Mouse (Mus musculus) neural tube, embryonic 13.5 days (tissue): Measurements from ENCODE around the gene Olfr221. TPM values are rescaled to one million over a fixed set of nuclear protein-coding genes. Genes with fewer than 3 reads are reported as not detected.

Experiments
- ATAC-seq: fragments of 200-750 bp; cut with Nextera tagmentation; 2 replicates; pipeline ENCODE4 v1.8.0; 2017; ENCODE audit warnings: low read depth, mild to moderate bottlenecking, moderate TSS enrichment, moderate library complexity
- H3K27ac ChIP-seq: fragments of 300-500 bp; sonication (generic); replicated peaks from 2 replicates; pipeline ENCODE4 v1.5.1; 2015; ENCODE audit warnings: moderate library complexity, mild to moderate bottlenecking, inconsistent platforms
- H3K27me3 ChIP-seq: fragments of 300-500 bp; sonication (generic); 2 replicates; pipeline ENCODE4 v1.6.1; 2015; ENCODE audit warnings: mild to moderate bottlenecking, inconsistent platforms
- H3K36me3 ChIP-seq: fragments of 300-500 bp; sonication (generic); 2 replicates; pipeline ENCODE4 v1.6.1; 2015; ENCODE audit warnings: mild to moderate bottlenecking, inconsistent platforms
- H3K4me1 ChIP-seq: fragments of 300-500 bp; sonication (generic); replicated peaks from 2 replicates; pipeline ENCODE4 v1.6.1; 2015; ENCODE audit warnings: inconsistent platforms
- H3K4me2 ChIP-seq: fragments of 300-500 bp; sonication (generic); 2 replicates; pipeline ENCODE4 v1.6.1; 2015; ENCODE audit warnings: inconsistent platforms, mild to moderate bottlenecking, moderate library complexity
- H3K4me3 ChIP-seq: fragments of 300-500 bp; sonication (generic); 2 replicates; pipeline ENCODE4 v1.5.1; 2015; ENCODE audit warnings: mild to moderate bottlenecking, inconsistent platforms
- H3K9ac ChIP-seq: fragments of 300-500 bp; sonication (generic); 2 replicates; pipeline ENCODE4 v1.6.1; 2015; ENCODE audit warnings: moderate library complexity, mild to moderate bottlenecking, inconsistent platforms
- H3K9me3 ChIP-seq: fragments of 300-500 bp; sonication (generic); 2 replicates; pipeline ENCODE4 v1.6.1; 2016; ENCODE audit warnings: inconsistent platforms
- WGBS: fragments of 180-500 bp; shearing (Covaris S2); methylation state at CpG from one replicate; pipeline ENCODE4 v1.1.7; 2015; 5-methylcytosine and 5-hydroxymethylcytosine counted together
- polyA plus RNA-seq: library from polyadenylated mRNA; unstranded; fragments of >200 nt; fragmentation: Nextera tagmentation; extraction: Ambion mirVana; gene quantifications from 2 replicates; pipeline ENCODE4 v1.2.1, GENCODE M21; 2015

Gene Olfr221
- polyA plus RNA-seq, 1 experiment from 2014 or later: not detected

DNA sequence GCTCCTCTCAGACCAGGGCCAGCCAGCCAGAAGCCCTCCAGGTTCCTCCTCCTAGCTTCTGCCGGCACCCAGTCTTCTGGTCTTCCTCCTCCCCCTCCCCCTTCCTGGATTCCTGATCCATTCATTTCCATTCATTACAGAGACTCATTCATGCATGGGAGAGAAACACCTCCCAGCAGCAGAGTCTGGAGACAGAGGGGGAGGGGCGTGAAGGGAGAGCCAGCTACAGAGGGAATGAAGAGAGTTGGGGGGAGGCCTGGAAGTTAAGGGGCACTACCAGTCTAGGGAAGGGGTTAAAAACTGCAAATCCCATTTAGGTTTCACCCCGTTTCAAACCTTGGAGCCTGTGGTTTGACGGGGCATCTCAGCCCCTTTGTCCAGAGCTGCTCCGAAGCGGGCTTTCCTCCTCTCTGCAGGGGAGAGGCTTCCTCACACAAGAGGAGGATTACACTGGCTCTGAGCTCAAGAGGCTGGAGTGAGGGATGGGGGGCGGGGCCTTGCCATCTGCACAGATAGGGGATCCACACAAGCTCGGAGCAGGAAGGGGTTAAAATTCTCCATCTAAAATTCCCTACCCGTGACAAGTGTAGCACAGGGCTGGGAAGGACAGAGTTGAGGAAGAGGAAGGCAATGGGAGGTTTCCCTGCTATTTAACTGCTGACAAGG, 31.7 kb downstream of the Olfr221 start:
- Histone ChIP-seq H3K4me2 (peak overlapping the region; percentile 72), H3K9me3 (no peaks in the 10 kb centered on the region), H3K27me3 (no peaks in the 10 kb centered on the region), H3K4me3 (peak overlapping the region; percentile 37), H3K9ac (peak overlapping the region; percentile 62), H3K27ac (peak overlapping the region; percentile 98), H3K36me3 (peaks cover 36% of the 10 kb centered on the region), H3K4me1 (peaks cover 81% of the 10 kb centered on the region)
- 0% methylated on average over 9 of the region's 9 CpGs for WGBS
- peak; percentile 74 for ATAC-seq

DNA sequence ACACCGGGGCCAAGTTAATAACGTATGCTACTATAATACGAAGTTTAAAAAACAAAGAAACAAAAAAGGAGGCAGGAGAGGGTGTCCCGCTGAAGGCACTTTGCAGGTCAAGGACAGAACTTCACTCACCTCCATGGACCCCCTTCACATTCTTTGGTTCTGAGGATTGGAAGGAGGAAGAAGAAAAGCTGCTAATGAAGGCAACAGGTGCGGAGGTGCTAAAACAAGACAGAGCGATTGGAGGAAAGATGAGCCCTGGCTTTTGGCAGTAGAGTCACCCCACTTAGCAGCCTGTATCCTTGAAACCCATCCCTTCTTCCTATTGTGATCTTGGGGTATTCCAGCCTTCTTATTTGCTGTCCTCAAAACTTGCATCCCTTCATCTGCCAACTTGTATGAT, 32.4 kb downstream of the Olfr221 start:
- Histone ChIP-seq H3K4me3 (peak overlapping the region; percentile 37), H3K4me1 (peaks cover 82% of the 10 kb centered on the region), H3K27me3 (no peaks in the 10 kb centered on the region), H3K27ac (peak overlapping the region; percentile 98), H3K4me2 (peak overlapping the region; percentile 72), H3K9me3 (no peaks in the 10 kb centered on the region), H3K9ac (peak overlapping the region; percentile 62), H3K36me3 (peaks cover 43% of the 10 kb centered on the region)
- ATAC-seq: no peak
- 45% methylated on average over 6 of the region's 6 CpGs for WGBS

DNA sequence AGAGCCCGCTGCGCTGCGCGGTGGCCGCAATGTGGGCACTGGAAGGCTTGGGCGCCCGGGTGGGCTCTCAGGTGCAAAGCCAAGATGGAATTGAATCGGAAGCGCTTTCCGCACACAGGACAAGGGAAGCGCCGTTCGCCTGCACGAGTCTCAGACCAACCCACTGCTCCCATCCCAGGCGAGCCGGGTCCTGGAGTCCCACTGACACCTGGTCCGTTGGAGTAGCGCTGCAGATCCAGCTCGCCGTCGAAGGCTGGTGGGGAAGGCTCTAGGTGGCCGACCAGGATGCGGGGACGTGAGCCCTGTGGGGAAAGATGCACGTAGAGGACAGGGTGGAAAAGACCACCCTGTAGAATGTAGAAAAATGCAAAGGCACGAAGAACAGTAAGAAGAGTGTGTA, 32.9 kb downstream of the Olfr221 start:
- peak overlapping the region; percentile 62 for H3K9ac ChIP-seq

DNA sequence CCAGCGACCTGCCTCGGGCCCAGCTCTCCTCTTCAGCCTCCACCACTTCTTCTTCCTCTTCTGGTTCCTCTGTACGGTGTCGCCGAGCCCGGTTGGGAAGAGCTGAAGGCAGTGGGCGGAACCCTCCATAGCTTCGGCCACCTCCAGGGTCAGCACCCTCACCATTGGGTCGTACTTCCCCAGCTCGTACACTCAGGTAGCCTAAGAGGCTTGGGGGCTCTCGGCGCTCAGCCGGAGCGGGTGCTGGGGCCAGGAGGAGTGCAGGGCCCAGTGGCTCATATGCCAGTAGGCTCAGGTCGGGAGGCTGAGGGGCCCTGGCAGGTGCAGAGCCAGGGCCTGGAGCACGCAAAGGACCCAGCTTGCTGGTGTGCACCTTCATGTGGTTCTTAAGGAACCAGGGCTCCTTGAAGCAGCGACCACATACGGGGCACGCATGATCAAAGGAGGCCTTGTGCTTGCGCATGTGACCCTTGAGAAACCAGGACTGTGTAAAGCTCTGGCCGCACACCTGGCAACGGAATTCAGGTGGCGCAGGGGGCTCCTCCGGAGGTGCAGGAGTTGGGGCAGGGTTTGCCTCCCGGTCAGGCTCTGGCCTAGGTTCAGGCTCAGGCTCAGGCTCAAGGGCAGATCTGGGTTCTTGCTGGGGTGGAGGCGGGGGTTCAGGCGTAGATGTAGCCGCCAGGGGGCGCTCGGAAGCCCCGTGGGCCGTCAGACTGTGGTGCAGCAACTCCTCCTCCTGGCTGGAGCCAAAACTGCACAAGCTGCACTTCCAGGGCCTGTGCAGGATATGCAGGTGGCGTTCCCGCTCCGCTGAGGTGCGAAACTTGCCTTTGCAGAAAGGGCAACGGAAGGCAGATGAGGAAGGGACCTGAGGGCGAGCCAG, 33.7 kb downstream of the Olfr221 start:
- ATAC-seq: peak; percentile 2; the same call in 1 of the 2 replicates
- H3K27ac ChIP-seq: peak overlapping the region; percentile 98; the same call in 1 of the 2 replicates
- peak overlapping the region; percentile 62 for H3K9ac ChIP-seq

More for the DNA sequence above, 32.9 kb downstream of the Olfr221 start:
- peak overlapping the region; percentile 98 for H3K27ac ChIP-seq
- peaks cover 87% of the 10 kb centered on the region for H3K4me1 ChIP-seq
- H3K27me3 ChIP-seq: no peaks in the 10 kb centered on the region
- peaks cover 48% of the 10 kb centered on the region for H3K36me3 ChIP-seq
- no peaks in the 10 kb centered on the region for H3K9me3 ChIP-seq
- no peak for ATAC-seq
- WGBS: 46% methylated on average over 26 of the region's 26 CpGs
- H3K4me3 ChIP-seq: peak overlapping the region; percentile 37
- peak overlapping the region; percentile 72 for H3K4me2 ChIP-seq

DNA sequence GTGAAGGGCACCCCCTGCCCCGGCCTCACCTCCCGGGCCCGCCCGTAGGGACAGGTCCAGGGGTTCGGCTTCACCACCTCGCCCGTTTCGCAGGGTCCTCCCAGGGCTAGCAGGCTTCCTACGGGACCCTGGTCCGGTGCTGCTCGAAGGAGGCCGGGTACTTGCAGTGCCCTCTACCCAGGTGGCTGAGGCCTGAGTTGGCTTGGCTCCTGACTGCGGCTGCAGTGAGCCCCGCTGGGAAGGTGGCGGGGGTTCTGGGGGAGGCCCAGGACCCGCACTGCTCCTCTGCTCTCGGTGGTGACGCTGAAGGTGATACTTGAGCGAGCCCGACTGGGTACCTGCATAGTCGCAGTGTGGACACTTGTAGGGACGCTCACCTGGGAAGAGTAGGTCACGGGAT, 35.5 kb downstream of the Olfr221 start:
- Histone ChIP-seq H3K4me1 (peaks cover 82% of the 10 kb centered on the region), H3K4me2 (no peak overlapping the region), H3K27me3 (no peaks in the 10 kb centered on the region), H3K9me3 (no peaks in the 10 kb centered on the region), H3K27ac (peak overlapping the region; percentile 18; the same call in 1 of the 2 replicates), H3K4me3 (no peak overlapping the region), H3K36me3 (peaks cover 70% of the 10 kb centered on the region), H3K9ac (no peak overlapping the region)
- whole genome bisulfite sequencing: 95% methylated on average over 23 of the region's 23 CpGs
- no peak for ATAC-seq

More for the DNA sequence above, 33.7 kb downstream of the Olfr221 start:
- WGBS: 55% methylated on average over 38 of the region's 38 CpGs
- H3K9me3 ChIP-seq: no peaks in the 10 kb centered on the region
- H3K27me3 ChIP-seq: no peaks in the 10 kb centered on the region
- peaks cover 93% of the 10 kb centered on the region for H3K4me1 ChIP-seq
- peaks cover 52% of the 10 kb centered on the region for H3K36me3 ChIP-seq
- H3K4me2 ChIP-seq: peak overlapping the region; percentile 72
- H3K4me3 ChIP-seq: peak overlapping the region; percentile 37

DNA sequence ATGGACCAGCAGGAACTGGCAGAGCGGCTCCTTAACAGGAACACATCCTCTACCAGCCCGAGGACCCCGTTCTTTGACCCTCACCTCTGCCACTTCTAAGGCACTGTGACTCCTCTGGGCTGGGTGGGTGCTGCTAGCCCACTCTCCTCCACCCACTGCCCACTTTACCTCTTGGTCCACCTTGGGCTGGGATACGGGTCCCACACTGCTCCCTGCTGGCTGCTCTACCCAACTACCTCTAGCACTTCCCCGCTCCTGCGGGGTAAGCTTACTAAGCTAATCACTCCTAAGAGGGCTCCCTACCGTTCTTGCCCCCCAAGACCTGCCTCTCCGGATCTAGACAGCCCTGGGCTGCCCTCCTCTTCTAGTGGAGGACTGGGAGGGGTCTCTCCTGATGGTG, 36.0 kb downstream of the Olfr221 start:
- no peaks in the 10 kb centered on the region for H3K27me3 ChIP-seq
- H3K27ac ChIP-seq: peak overlapping the region; percentile 18; the same call in 1 of the 2 replicates
- 79% methylated on average over 8 of the region's 8 CpGs for WGBS
- no peak overlapping the region for H3K4me3 ChIP-seq
- peaks cover 76% of the 10 kb centered on the region for H3K4me1 ChIP-seq
- no peak for ATAC-seq
- H3K4me2 ChIP-seq: no peak overlapping the region
- peaks cover 72% of the 10 kb centered on the region for H3K36me3 ChIP-seq
- no peaks in the 10 kb centered on the region for H3K9me3 ChIP-seq
- H3K9ac ChIP-seq: no peak overlapping the region

DNA sequence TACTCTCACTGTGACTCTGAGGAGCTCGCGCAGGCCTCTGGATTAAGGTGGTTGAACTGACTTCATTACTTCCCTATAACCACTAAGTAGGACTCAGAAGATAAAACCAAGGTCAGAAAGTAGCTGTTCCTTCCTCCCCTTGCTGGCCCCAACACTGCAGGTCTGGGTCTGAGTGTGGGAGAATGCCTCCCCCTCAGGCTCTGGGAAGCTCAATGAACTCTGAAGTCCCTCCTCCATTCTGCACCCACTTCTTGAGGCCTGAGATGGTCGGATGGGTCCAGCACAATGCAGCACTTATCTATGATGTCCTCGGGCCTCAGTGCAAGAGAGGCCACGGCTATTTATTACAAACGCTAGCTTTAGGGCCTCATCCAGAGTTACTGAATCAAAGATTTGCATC, 36.6 kb downstream of the Olfr221 start:
- 74% methylated on average over 6 of the region's 6 CpGs for WGBS
- Histone ChIP-seq H3K9ac (no peak overlapping the region; the same call in 1 of the 2 replicates), H3K9me3 (no peaks in the 10 kb centered on the region), H3K4me3 (no peak overlapping the region), H3K27me3 (no peaks in the 10 kb centered on the region), H3K4me2 (no peak overlapping the region), H3K36me3 (peaks cover 78% of the 10 kb centered on the region), H3K4me1 (peaks cover 70% of the 10 kb centered on the region), H3K27ac (no peak overlapping the region; the same call in 1 of the 2 replicates)
- ATAC-seq: no peak

DNA sequence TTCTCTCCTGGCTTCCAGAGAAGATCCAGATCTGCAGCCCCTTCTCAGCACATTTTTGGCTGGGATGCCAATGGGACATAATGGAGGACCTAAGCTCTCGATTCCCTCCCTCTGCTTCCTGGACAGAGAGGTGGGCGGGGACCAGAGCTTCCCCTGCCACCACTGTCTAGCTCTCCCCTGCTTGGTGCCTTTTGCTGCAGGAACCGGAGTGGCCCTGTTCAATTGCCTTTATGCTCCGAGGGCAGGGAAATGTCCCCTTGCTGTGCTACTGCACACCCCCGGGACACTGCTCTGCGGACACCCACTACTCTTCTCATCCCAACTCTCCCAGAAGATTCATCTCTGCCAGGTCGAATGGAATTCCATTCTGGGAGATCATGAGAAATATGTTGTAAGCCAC, 37.1 kb downstream of the Olfr221 start:
- H3K27me3 ChIP-seq: no peaks in the 10 kb centered on the region
- peak overlapping the region; percentile 85 for H3K27ac ChIP-seq
- H3K36me3 ChIP-seq: peaks cover 82% of the 10 kb centered on the region
- ATAC-seq: no peak
- no peak overlapping the region for H3K4me2 ChIP-seq
- H3K9ac ChIP-seq: peak overlapping the region; percentile 51
- H3K9me3 ChIP-seq: no peaks in the 10 kb centered on the region
- no peak overlapping the region for H3K4me3 ChIP-seq
- WGBS: 65% methylated on average over 7 of the region's 7 CpGs
- H3K4me1 ChIP-seq: peaks cover 65% of the 10 kb centered on the region

DNA sequence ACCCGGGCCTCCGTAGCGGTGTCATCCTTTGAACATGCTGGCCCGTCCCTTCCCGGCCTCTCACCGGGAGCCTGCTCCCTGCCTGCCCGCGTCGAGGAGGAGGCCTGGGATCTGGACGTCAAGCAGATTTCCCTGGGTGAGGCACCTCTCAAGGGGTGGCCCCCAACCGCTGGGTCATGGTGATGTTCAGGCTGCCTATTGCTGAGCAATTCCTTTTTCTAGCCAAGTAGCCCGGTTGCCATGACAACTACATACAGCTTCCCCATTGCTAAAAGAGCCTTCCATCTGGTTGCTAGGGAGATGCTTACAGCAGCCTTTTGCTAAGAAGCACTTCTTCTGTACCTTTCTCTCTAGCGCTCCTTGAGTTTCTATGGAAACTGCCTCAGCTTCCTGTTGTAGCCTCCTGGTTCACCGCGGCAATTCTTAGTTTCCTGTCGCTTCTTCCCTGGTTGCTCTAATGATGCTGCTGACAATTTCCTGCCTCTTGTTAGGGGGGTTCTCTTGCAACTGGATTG, 38.2 kb downstream of the Olfr221 start:
- Histone ChIP-seq H3K4me1 (peaks cover 54% of the 10 kb centered on the region), H3K27ac (peak overlapping the region; percentile 85), H3K9ac (peak overlapping the region; percentile 60), H3K27me3 (no peaks in the 10 kb centered on the region), H3K4me2 (peak overlapping the region; percentile 45), H3K4me3 (peak overlapping the region; percentile 15; the same call in 1 of the 2 replicates), H3K9me3 (no peaks in the 10 kb centered on the region), H3K36me3 (peaks cover 86% of the 10 kb centered on the region)
- 13% methylated on average over 16 of the region's 16 CpGs for WGBS
- peak; percentile 83 for ATAC-seq

DNA sequence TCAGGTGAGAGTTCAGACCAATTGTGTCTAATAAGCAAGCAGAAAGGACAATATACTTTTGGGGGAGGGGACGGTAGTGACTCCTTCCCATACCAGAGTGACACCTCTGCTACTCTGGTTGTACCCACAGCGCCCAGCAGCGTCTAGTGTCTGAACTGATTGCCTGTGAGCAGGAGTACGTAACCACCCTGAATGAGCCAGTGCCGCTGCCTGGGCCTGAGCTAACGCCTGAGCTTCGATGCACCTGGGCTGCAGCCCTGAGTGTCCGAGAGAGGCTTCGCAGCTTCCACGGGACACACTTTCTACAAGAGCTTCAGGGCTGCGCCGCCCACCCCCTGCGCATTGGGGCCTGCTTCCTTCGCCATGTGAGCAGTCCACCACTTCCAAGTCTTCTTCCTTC, 44.8 kb downstream of the Olfr221 start:
- WGBS: 92% methylated on average over 14 of the region's 14 CpGs
- no peak overlapping the region for H3K4me2 ChIP-seq
- H3K27ac ChIP-seq: no peak overlapping the region
- no peaks in the 10 kb centered on the region for H3K27me3 ChIP-seq
- no peak overlapping the region for H3K9ac ChIP-seq
- no peak overlapping the region for H3K4me3 ChIP-seq
- ATAC-seq: no peak
- no peaks in the 10 kb centered on the region for H3K4me1 ChIP-seq
- H3K9me3 ChIP-seq: no peaks in the 10 kb centered on the region
- peaks cover 92% of the 10 kb centered on the region for H3K36me3 ChIP-seq

DNA sequence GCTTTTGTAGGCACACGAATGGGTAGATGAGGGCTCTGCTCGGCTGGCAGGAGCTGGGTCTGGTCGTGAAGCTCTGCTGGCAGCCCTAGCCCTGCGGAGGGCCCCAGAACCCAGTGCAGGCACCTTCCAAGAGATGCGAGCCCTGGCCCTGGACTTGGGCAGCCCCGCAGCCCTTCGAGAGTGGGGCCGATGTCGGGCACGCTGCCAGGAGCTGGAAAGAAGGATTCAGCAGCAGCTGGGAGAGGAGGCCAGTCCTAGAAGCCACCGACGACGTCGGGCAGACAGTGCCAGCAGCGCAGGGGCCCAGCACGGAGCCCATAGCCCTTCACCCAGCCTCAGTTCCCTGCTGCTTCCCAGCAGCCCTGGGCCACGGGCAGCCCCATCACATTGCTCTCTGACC, 45.4 kb downstream of the Olfr221 start:
- Histone ChIP-seq H3K27ac (no peak overlapping the region), H3K9me3 (no peaks in the 10 kb centered on the region), H3K36me3 (peaks cover 92% of the 10 kb centered on the region), H3K4me2 (no peak overlapping the region), H3K4me1 (no peaks in the 10 kb centered on the region), H3K27me3 (no peaks in the 10 kb centered on the region), H3K9ac (no peak overlapping the region), H3K4me3 (no peak overlapping the region)
- 72% methylated on average over 17 of the region's 17 CpGs for WGBS
- no peak for ATAC-seq
